Mouse (Mus musculus) megakaryocyte-erythroid progenitor cell, adult 5 weeks (primary cell): ENCODE measurements around the gene Il2. TPM values are rescaled to one million over a fixed set of nuclear protein-coding genes. Genes with fewer than 3 reads are reported as not detected.

ENCODE experiments used
- polyA plus RNA-seq: library from polyadenylated mRNA; stranded (reverse); fragments of >175 nt; gene quantifications from 2 replicates; pipeline ENCODE4 v1.2.3, GENCODE M21; 2012

Gene Il2
- polyA plus RNA-seq = not detected in 2 replicates

DNA sequence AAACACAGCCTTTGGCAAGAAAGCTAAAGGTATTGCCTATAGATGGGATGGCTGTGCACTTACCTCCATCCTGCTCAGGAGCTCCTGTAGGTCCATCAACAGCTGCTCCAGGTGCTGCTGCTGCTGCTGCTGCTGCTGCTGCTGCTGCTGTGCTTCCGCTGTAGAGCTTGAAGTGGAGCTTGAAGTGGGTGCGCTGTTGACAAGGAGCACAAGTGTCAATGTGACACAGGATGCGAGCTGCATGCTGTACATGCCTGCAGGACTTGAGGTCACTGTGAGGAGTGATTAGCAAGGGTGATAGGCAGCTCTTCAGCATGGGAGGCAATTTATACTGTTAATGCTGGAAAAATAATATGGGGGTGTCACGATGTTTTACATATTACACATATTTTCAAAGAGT lies at the start of gene Il2:
TSS of gene Il2 (minus strand) at position 305 of the 400 bp plus-strand sequence.

Other genes with a start within 250 kb of the Il2 start
- not detected in 2 replicates for gene Adad1, start 62.4 kb downstream of the Il2 start, polyA plus RNA-seq
- not detected in 2 replicates for gene Il21, start 106.7 kb upstream of the Il2 start, polyA plus RNA-seq
- gene Bbs12, start 186.6 kb upstream of the Il2 start, polyA plus RNA-seq = 0.06 and 0.14 TPM in 2 replicates
- 1.7 and 2.2 TPM in 2 replicates for gene Cetn4, start 186.7 kb upstream of the Il2 start, polyA plus RNA-seq
- 0.11 and 0.34 TPM in 2 replicates for gene Fgf2, start 222.4 kb upstream of the Il2 start, polyA plus RNA-seq